Mouse (Mus musculus): ENCODE results near the gene Pidd1.

DNA sequence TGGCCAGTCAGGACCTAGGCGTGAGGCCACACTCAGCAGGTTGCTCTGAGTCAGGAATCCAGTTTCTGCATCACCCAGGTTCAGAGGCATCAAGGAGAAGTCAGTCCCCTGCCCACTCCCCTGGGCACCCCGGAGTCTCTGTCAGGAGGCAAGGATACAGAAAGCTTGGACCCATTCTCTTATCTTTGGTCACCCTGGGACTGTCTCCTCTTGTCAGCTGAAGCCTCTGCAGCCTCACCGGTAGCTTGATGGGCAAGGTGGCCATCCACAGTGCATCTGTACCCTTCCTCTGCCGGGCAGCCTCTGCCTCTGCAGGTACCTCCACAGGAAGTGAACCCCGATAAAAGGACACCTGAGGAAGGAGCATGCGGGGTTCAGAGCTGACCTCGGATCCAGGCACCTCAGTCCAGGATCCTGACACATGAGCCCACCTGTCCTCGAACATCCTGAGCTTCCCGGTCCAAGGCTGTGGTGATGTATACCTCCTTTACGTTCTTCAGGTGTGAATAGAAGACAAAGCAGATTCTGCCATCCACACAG, 4.6 kb downstream of the Pidd1 start:
- TF ChIP-seq EP300 (optimal IDR thresholded peaks at IDR 0.05) (no peak), CTCF (IDR thresholded peaks at IDR 0.05; ENCODE audit: low read depth) (no peak)
